Mouse (Mus musculus): ENCODE results near the gene Lgals8.
"Not testable (repeated sequence)": the region's sequence is repeated elsewhere in the genome, so short reads cannot be mapped to it uniquely, and the experiment has no call there.

Lgals8 gene

GRCm38 (mm10) chr13:12464844-12465243 is at the start of gene Lgals8:
Gene Lgals8, minus strand, starts transcription at chr13:12464944.
- no peak for DNase-seq (ENCODE audit: low read depth, low spot score)

DNA sequence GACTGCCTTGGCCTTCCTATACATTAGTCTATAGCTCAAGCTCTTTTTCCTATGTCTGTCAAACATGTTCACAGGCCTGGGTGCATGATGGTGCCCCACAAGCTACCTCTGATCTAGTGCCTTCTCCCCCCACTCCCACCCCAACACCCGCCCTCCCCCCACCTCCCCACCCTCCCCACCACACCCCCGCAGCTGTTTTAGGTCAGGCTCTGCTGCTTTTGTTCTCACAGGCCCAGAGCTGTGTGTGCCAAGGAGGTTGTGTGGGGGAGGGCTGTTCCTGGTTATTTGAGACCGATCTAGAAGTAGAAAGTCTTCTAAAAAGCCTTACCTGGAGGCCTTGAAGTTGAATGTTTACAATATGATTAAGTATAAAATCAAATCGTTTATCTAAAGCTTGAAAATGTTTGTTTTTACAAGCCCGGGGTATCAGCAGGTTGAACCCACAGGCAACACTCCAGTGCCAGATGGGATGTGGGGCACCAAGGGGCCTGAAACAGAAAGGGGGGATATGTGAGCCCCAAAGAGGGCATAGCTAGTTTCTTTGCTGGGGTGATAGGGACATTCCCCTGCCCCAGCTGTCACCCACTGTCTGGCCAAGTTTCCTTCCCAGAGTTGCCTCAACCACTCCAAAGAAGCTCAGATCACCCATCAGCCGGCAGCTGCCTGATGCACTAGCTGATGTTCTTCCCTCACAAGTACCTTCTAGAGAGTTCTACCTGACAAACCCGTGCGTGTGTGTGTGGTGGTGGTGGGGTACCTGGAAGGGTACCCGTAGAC is 46.6 kb upstream of the Lgals8 start:
- DNase-seq (ENCODE audit: low read depth, low spot score) = peak; percentile 38

DNA sequence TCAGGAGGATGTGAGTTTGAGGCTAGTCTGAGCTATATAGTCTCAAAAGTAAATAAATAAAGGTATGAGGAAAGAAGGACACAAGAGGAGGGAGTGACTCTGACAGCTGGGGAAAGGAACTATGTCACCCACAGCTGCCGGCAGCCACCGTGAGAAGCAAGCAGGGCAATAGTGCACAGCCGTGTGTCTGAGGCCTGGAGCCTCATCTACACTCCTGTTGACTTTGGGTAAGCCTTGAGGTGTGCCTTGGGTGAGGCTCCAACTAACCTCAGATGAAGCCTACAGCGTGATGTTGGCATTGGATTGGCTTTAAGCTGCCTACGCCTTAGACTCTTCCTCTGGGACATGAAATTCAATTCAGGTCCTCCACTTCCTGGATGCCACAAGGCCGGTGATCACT is 45.3 kb upstream of the Lgals8 start:
- DNase-seq (ENCODE audit: low read depth, low spot score) = no peak

DNA sequence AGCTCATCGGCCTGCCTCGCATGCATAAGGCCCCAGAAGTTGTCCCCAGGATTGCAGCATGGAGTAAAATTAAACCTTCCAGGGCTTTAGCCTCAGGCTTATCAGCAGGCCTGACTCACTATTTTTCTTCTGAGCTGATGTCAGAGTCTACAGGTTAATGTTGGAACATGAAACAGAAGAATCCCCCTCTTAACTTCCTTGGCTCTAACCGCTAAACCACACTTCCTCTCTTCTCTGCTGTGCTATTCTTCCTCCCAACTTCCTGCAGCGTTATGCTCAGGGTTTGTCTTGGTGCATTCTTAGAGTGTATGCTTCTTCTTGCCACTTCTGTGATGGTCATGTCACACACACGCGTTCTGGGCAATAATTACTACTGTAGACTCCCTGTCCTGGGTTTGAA is 42.7 kb upstream of the Lgals8 start:
- DNase-seq (ENCODE audit: low read depth, low spot score) = no peak

GRCm38 (mm10) chr13:12505359-12505758 is 40.6 kb upstream of the Lgals8 start:
- no peak for DNase-seq (ENCODE audit: low read depth, low spot score)

- DNase-seq (ENCODE audit: low read depth, low spot score) = peak; percentile 37
Observed at GRCm38 (mm10) chr13:12503238-12503751, 38.6 kb upstream of the Lgals8 start.

DNA sequence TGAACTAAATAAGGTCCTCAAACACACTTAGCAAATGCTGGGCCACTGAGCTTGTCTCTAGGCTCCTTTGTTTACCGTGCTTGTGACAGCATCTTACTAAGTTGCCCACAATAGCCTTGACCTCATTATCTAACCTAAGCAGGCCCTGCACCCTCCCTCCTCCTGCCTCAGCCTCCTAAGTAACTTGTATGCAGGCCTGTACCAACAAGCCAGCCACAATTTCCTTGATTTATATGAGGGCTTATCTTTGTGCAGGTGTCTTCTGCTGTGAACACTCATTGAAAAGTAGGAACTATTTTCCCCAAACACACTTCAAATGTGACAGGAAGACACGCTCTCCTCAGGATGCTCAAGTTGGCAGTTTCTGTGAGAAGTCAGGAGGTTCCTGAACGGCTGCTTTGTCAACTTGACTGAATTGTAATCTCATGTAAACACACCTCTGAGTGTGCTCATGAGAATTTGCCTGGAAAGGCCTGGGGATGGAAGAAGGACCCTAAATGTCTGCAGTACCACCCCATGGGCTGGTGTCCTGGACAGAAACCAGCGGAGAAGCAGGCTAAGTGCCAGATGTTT is 38.0 kb upstream of the Lgals8 start:
- peak; percentile 14 for DNase-seq (ENCODE audit: low read depth, low spot score)

DNA sequence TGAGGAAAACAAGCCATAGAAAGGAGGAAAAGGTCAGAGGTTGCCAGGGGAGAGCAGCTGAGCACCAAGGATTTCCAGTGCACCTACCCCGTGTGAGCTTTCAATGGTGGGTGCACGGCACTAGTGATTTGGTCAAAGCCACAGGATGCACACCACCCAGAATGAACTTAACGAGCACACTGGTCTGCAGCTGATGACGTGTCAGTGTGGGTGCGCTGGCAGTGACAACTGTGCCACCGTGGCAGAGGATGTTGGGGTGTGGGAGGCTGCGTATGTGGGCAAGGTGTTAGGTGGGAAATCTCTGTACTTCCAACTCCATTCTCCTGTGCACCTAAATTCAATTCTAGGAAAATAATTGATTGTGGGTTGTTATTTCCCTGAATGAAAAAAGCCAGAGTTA is 34.4 kb upstream of the Lgals8 start:
- DNase-seq (ENCODE audit: low read depth, low spot score) = no peak

- no peak for DNase-seq (ENCODE audit: low read depth, low spot score)
Observed at GRCm38 (mm10) chr13:12497809-12498208, 33.1 kb upstream of the Lgals8 start.

DNA sequence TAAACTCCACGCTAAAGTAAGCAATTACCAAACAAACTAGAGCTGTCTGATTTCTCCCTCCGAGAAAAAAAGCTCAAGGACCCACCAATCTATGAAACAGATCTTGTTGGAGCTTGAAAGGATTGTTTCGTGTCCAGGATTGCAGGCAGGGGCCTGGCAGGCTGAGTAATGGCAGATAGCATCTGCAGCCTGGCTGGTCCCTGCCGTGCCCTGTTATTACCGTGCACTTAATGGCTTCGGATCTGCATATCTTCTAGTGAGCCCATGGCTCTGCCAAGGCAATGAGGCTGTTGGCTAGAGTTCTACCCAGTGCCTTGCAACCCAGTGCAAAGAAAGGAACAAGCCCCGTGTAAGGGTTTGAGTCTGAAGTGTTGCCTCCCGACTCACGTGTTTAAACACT is 30.0 kb upstream of the Lgals8 start:
- DNase-seq (ENCODE audit: low read depth, low spot score) = no peak

- no peak for DNase-seq (ENCODE audit: low read depth, low spot score)
Observed at GRCm38 (mm10) chr13:12492515-12492914, 27.8 kb upstream of the Lgals8 start.

DNA sequence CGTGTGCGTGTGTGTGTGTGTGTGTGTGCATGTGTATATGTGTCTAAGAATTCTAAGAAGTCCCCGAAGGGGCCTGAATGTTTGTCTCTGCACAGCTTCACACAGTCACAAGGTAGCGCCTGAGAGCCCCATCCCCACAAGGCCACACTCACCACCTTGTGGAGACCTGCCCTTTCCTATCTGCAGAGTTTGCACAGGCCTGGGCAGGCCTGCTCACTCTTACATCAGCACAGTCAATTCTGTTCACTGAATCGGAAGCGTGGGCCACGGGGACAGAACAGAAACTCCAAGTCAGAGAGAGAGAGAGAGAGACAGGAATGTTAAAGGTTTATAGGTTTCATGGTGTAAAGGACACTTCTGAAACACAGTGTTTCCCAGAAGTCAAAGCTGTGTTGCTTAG is 20.9 kb upstream of the Lgals8 start:
- no peak for DNase-seq (ENCODE audit: low read depth, low spot score)

DNA sequence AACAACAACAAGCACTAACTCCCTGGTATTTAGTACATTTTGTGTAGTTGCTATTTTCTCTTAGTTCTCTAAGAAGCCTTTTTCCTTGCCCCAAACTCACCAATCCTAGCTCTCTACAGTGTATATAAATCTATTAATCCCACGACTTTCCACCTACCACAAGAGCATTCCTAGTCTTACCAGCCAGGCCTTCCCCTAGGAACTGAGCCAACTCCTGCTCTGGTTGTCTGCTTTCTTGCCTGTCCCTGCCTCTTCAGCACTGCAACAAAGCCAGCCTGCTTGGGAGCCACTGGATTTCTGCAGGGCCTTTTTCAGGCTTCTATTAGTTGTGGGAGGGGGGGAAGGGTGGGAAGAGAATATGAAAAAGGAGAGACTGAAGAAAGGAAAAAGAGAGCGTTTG is 20.5 kb upstream of the Lgals8 start:
- DNase-seq (ENCODE audit: low read depth, low spot score) = no peak

DNA sequence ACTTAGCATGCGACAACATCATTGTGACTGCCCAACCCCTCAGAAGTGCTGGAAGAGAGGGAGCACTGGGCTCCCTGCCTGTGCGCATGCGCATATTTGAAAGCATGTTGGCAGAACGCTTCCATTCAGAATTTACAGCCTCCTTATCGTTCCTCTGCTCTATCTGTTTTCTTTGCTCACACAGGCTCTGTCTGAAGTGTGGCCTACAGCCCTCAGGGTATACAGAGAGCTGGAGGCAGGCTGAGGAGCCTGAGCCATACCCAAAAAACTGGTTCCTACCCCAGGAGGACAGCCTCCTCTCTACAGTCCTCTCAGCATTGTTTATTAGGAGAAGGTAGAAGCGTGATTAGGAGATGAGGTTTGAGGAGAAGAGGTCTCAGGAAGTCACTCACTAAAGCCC is 15.1 kb upstream of the Lgals8 start:
- DNase-seq (ENCODE audit: low read depth, low spot score) = no peak

DNA sequence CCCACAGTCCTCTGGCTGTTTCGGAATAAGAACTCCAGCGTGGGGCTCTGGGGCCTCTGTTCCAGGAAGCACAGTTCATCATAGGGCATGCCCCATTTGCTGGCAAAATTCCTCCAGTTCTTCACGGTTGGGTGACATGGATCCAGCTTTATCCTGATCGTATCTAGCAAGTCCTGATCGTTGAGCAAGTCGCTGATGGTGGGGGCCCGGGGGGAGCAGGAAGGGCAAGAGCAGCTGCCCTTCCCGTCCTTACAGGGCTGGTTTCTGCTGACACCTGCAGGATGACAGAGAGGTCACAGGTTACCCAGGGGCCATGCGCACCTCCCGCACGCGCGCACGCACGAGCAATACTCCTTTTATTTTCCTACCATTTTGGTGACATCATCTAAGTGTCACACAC is 13.6 kb upstream of the Lgals8 start:
- no peak for DNase-seq (ENCODE audit: low read depth, low spot score)

GRCm38 (mm10) chr13:12476886-12477285 is 12.1 kb upstream of the Lgals8 start:
- DNase-seq (ENCODE audit: low read depth, low spot score) = no peak

GRCm38 (mm10) chr13:12475239-12475638 is 10.5 kb upstream of the Lgals8 start:
- DNase-seq (ENCODE audit: low read depth, low spot score) = peak; percentile 31

- DNase-seq (ENCODE audit: low read depth, low spot score) = peak; percentile 87
Observed at GRCm38 (mm10) chr13:12473724-12474378, 9.1 kb upstream of the Lgals8 start.

DNA sequence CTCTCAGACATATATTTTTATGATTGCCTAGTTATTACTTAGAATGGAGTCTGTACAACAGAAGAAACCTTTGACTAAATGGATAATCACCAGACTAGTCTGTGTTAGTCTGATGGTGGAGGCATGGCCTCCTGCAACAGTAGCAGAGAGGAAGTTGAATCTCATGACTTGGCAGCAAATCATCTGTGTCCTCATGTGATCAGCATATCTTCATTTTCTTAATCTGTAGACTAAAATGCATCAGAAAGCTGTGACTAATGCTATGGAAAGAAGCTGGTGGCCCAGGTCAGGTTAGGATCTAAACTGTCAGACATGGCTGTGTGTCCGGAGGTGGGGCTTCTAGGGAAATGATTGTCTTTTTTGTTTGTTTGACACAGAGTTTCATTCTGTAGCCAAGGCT is 3.7 kb upstream of the Lgals8 start:
- peak; percentile 73 for DNase-seq (ENCODE audit: low read depth, low spot score)

- DNase-seq (ENCODE audit: low read depth, low spot score) = not testable (repeated sequence)
Observed at GRCm38 (mm10) chr13:12464159-12464558, 585 bp downstream of the Lgals8 start.

DNA sequence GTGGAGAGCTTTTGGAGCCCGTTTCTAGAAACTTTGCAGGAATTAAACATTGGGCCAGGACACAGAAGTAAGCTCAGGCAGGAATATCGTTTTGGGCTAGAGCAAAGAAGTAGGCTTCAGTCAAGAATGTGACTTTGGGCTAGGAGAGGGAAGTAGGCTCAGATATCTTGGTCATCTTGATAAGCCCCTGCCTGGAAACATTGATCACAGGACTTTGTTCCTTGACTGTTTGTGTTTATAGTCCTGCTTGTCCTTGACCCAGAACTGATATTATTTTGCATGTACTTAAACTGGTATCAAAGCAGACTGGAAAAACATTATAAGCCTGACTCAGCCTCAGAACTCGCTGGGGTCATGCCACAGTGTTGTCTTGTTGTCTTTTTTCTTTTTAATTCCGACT is 2.1 kb downstream of the Lgals8 start:
- no peak for DNase-seq (ENCODE audit: low read depth, low spot score)

- no peak for DNase-seq (ENCODE audit: low read depth, low spot score)
Observed at GRCm38 (mm10) chr13:12461730-12462119, 3.0 kb downstream of the Lgals8 start.

Data from A20 (cell line).